Mouse (Mus musculus): ENCODE measurements around the gene Nudt15.

The Nudt15 gene

GRCm38 (mm10) chr14:73473670-73474460, 74.2 kb downstream of the Nudt15 start:
- DNase-seq (ENCODE audit: low read depth, low spot score): no peak

- DNase-seq (ENCODE audit: low read depth, low spot score): no peak
Measured at GRCm38 (mm10) chr14:73472205-73472604, 75.8 kb downstream of the Nudt15 start.

GRCm38 (mm10) chr14:73470593-73470992, 77.4 kb downstream of the Nudt15 start:
- DNase-seq (ENCODE audit: low read depth, low spot score): no peak

GRCm38 (mm10) chr14:73469506-73469905, 78.5 kb downstream of the Nudt15 start:
- no peak for DNase-seq (ENCODE audit: low read depth, low spot score)
